Mouse (Mus musculus) lung, embryonic 14.5 days (tissue): ENCODE measurements around the gene Atp10b. TPM values are rescaled to one million over a fixed set of nuclear protein-coding genes. Genes with fewer than 3 reads are reported as not detected.

Experiments used
- ATAC-seq: fragments of 200-750 bp; cut with Nextera tagmentation; 2 replicates; pipeline ENCODE4 v1.8.0; 2017; ENCODE audit warnings: mild to moderate bottlenecking, moderate TSS enrichment, moderate library complexity; ENCODE audit not compliant: insufficient read depth
- DNase-seq: peaks from one replicate; pipeline ENCODE4 v3.0.0-alpha.2; 2015
- H3K27ac ChIP-seq: fragments of 300-500 bp; sonication (generic); 2 replicates; pipeline ENCODE4 v1.5.1; 2014; ENCODE audit warnings: low read depth, mild to moderate bottlenecking, moderate library complexity
- H3K27me3 ChIP-seq: fragments of 300-500 bp; sonication (generic); 2 replicates; pipeline ENCODE4 v1.6.1; 2014; ENCODE audit warnings: low read length, control low read depth; ENCODE audit not compliant: insufficient read depth
- H3K36me3 ChIP-seq: fragments of 300-500 bp; sonication (generic); 2 replicates; pipeline ENCODE4 v1.6.1; 2014; ENCODE audit warnings: control low read depth; ENCODE audit not compliant: insufficient read depth
- H3K4me1 ChIP-seq: fragments of 300-500 bp; sonication (generic); 2 replicates; pipeline ENCODE4 v1.6.1; 2014; ENCODE audit warnings: antibody characterized with exemption, control low read depth; ENCODE audit not compliant: insufficient read depth
- H3K4me2 ChIP-seq: fragments of 300-500 bp; sonication (generic); 2 replicates; pipeline ENCODE4 v1.6.1; 2014; ENCODE audit warnings: mild to moderate bottlenecking
- H3K4me3 ChIP-seq: fragments of 300-500 bp; sonication (generic); 2 replicates; pipeline ENCODE4 v1.5.1; 2014; ENCODE audit warnings: low read depth, low read length
- H3K9ac ChIP-seq: fragments of 300-500 bp; sonication (generic); 2 replicates; pipeline ENCODE4 v1.6.1; 2014
- H3K9me3 ChIP-seq: fragments of 300-500 bp; sonication (generic); 2 replicates; pipeline ENCODE4 v1.6.1; 2016; ENCODE audit warnings: low read depth, low read length, control low read depth
- CTCF ChIP-seq: IDR thresholded peaks from 2 replicates; pipeline ENCODE4 v1.5.1; 2016; ENCODE audit warnings: antibody characterized with exemption, low read depth
- WGBS: fragments of 180-500 bp; shearing (Covaris S2); extraction: QIAGEN DNeasy Blood & Tissue Kit; methylation state at CpG from one replicate; pipeline ENCODE4 v1.1.7; 2014; 5-methylcytosine and 5-hydroxymethylcytosine counted together
- polyA plus RNA-seq: library from polyadenylated mRNA; unstranded; fragments of >200 nt; fragmentation: Nextera tagmentation; extraction: Ambion mirVana; gene quantifications from 2 replicates; pipeline ENCODE4 v1.2.1, GENCODE M21; 2014

Atp10b gene
- polyA plus RNA-seq, 1 experiment from 2014 or later, result 0.16 TPM

- no peak for ATAC-seq
Observed at GRCm38 (mm10) chr11:43147380-43147779, 2.3 kb upstream of the Atp10b start.

GRCm38 (mm10) chr11:43148341-43148740 lies 1.3 kb upstream of the Atp10b start:
- ATAC-seq (no peak), DNase-seq (no peak)
- no peaks in the 10 kb centered on the region for H3K4me1 ChIP-seq
- H3K36me3 ChIP-seq, result no peaks in the 10 kb centered on the region
- no peaks in the 10 kb centered on the region for H3K9me3 ChIP-seq
- WGBS, result 88% methylated on average over 1 of the region's 1 CpGs
- no peak for TF ChIP-seq CTCF
- no peak overlapping the region for H3K9ac ChIP-seq
- H3K4me3 ChIP-seq, result no peak overlapping the region
- no peaks in the 10 kb centered on the region for H3K27me3 ChIP-seq
- H3K4me2 ChIP-seq, result no peak overlapping the region
- H3K27ac ChIP-seq, result no peak overlapping the region

More at GRCm38 (mm10) chr11:43147380-43147779, 2.3 kb upstream of the Atp10b start:
- WGBS, result 63% methylated on average over 2 of the region's 2 CpGs
- Histone ChIP-seq H3K9ac (no peak overlapping the region), H3K27ac (no peak overlapping the region), H3K4me1 (no peaks in the 10 kb centered on the region), H3K27me3 (no peaks in the 10 kb centered on the region), H3K9me3 (no peaks in the 10 kb centered on the region), H3K4me3 (no peak overlapping the region), H3K36me3 (no peaks in the 10 kb centered on the region), H3K4me2 (no peak overlapping the region)
- DNase-seq, result no peak
- TF ChIP-seq CTCF, result no peak

- ATAC-seq, result no peak
- no peaks in the 10 kb centered on the region for H3K4me1 ChIP-seq
- no peaks in the 10 kb centered on the region for H3K27me3 ChIP-seq
- no peak overlapping the region for H3K9ac ChIP-seq
- H3K9me3 ChIP-seq, result no peaks in the 10 kb centered on the region
- DNase-seq, result no peak
- WGBS, result 83% methylated on average over 1 of the region's 1 CpGs
- H3K27ac ChIP-seq, result no peak overlapping the region
- H3K4me2 ChIP-seq, result no peak overlapping the region
- H3K36me3 ChIP-seq, result no peaks in the 10 kb centered on the region
- no peak overlapping the region for H3K4me3 ChIP-seq
- TF ChIP-seq CTCF, result no peak
Observed at GRCm38 (mm10) chr11:43155004-43155403, 5.3 kb downstream of the Atp10b start.

- TF ChIP-seq CTCF, result no peak
- 66% methylated on average over 2 of the region's 2 CpGs for WGBS
Observed at GRCm38 (mm10) chr11:43155417-43155816, 5.7 kb downstream of the Atp10b start.

GRCm38 (mm10) chr11:43158814-43159213 lies 9.1 kb downstream of the Atp10b start:
- WGBS, result 45% methylated on average over 1 of the region's 1 CpGs
- no peak for ATAC-seq
- H3K9ac ChIP-seq, result no peak overlapping the region
- no peak overlapping the region for H3K27ac ChIP-seq
- H3K36me3 ChIP-seq, result no peaks in the 10 kb centered on the region
- no peak overlapping the region for H3K4me3 ChIP-seq
- no peaks in the 10 kb centered on the region for H3K4me1 ChIP-seq
- no peak overlapping the region for H3K4me2 ChIP-seq
- no peak for DNase-seq
- no peak for TF ChIP-seq CTCF
- no peaks in the 10 kb centered on the region for H3K9me3 ChIP-seq
- H3K27me3 ChIP-seq, result no peaks in the 10 kb centered on the region

More at GRCm38 (mm10) chr11:43155417-43155816, 5.7 kb downstream of the Atp10b start:
- Histone ChIP-seq H3K4me3 (no peak overlapping the region), H3K9ac (no peak overlapping the region), H3K9me3 (no peaks in the 10 kb centered on the region), H3K27ac (no peak overlapping the region), H3K36me3 (no peaks in the 10 kb centered on the region), H3K4me1 (no peaks in the 10 kb centered on the region), H3K4me2 (no peak overlapping the region), H3K27me3 (no peaks in the 10 kb centered on the region)
- DNase-seq (no peak), ATAC-seq (no peak)

- WGBS, result 64% methylated on average over 9 of the region's 9 CpGs
Observed at GRCm38 (mm10) chr11:43160188-43160942, 10.7 kb downstream of the Atp10b start.

GRCm38 (mm10) chr11:43170601-43171000 lies 20.9 kb downstream of the Atp10b start:
- Histone ChIP-seq H3K9ac (no peak overlapping the region), H3K36me3 (no peaks in the 10 kb centered on the region), H3K27ac (no peak overlapping the region), H3K4me1 (no peaks in the 10 kb centered on the region), H3K27me3 (no peaks in the 10 kb centered on the region), H3K9me3 (no peaks in the 10 kb centered on the region), H3K4me2 (no peak overlapping the region), H3K4me3 (no peak overlapping the region)
- DNase-seq, result no peak
- WGBS, result 70% methylated on average over 2 of the region's 2 CpGs
- TF ChIP-seq CTCF, result no peak
- ATAC-seq, result no peak

More at GRCm38 (mm10) chr11:43160188-43160942, 10.7 kb downstream of the Atp10b start:
- no peak overlapping the region for H3K27ac ChIP-seq
- ATAC-seq, result no peak
- H3K4me3 ChIP-seq, result no peak overlapping the region
- H3K36me3 ChIP-seq, result no peaks in the 10 kb centered on the region
- no peaks in the 10 kb centered on the region for H3K4me1 ChIP-seq
- no peaks in the 10 kb centered on the region for H3K27me3 ChIP-seq
- DNase-seq, result no peak
- no peak for TF ChIP-seq CTCF
- H3K9me3 ChIP-seq, result no peaks in the 10 kb centered on the region
- no peak overlapping the region for H3K9ac ChIP-seq
- no peak overlapping the region for H3K4me2 ChIP-seq
